Mouse (Mus musculus): Measurements from ENCODE around the gene Rrnad1. TPM values are rescaled to one million over a fixed set of nuclear protein-coding genes. Genes with fewer than 3 reads are reported as not detected.

The Rrnad1 gene
- total RNA-seq (2022): 10 to 100 TPM; 25.2 to 31.5 (median 26.2) TPM

DNA sequence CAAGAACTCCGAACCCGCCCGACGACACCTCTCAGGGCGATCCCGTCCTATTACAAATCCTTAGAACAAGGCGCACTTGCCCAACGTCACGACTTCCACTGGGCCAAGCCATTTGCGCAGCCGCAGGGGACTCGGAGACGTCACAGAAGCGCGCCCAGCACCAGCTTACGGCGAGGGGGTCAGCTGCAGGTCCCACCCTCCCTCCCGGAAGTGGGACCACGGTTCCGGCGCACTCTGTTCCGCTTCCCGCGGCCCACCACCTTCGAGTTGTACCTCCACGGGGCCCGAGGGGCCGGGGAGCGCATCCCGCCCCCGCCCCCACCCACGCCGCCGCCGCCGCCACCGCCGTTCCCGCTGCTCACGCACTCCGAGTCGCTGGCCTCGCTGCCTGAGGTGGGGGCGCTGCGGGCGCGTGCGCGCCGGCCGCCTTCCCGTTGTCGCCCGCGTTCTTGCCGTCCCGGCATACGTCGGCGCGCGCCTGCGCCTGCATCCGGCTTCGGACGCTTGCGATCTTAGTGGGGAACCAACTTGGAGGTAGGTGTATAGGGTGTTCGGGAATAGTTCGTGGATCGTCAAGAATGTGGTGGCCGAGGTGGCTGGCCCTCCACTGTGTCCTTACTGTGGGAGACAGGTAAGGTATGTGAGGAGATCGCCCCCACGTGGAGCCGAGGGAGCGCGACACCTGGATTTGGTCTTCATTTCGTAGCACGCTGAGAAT lies at the start of gene Rrnad1, which contains the start of gene Isg20l2:
TSS of gene Rrnad1 (minus strand) at position 640 of the 718 bp plus-strand sequence.
TSS of gene Isg20l2 (plus strand) at position 237 of the 718 bp plus-strand sequence.
- DNase-seq (ENCODE audit: low spot score in 2 of 2): peak; percentile 96 to 97

DNA sequence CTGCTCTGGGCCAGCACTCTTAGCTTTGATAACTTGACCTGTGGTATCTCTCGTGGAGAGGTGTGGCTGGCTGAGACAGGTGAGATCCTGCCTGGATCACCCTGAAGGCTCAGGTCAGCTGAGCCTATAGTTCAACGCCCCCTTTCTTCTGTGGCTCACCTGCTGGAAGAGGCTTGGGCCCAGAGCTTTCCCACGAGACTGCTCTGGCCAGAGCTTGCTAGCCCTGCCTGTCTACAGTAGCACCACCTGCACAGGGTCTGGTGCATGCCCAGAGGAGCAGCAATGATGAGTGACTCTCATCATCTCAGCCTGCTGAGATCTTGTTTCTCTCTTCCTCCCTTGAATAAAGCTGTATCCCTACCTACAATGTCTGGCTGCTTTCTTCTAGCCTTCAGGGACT lies 49.6 kb upstream of the Rrnad1 start:
- DNase-seq (ENCODE audit: low spot score in 2 of 2): no peak

DNA sequence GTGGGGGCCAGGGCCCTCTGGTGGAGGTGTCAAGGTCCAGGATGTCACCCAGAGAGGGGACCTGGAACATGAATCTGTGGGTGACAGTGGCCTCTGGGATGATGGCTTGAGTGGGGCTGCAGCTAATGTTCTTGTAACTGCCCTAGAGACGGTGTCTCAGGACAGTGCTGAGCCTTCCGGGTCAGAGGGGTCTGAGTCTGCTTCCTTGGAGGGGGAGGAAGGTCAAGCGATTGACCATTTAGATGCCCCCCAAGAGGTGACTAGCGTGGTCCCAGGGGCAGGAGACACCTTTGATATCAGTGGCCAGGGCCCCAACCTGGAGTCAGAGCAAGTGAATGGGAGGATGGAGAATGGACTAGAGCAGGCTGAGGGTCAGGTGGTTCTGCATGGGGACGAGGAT lies 49.0 kb upstream of the Rrnad1 start:
- DNase-seq (ENCODE audit: low spot score in 2 of 2): no peak

DNA sequence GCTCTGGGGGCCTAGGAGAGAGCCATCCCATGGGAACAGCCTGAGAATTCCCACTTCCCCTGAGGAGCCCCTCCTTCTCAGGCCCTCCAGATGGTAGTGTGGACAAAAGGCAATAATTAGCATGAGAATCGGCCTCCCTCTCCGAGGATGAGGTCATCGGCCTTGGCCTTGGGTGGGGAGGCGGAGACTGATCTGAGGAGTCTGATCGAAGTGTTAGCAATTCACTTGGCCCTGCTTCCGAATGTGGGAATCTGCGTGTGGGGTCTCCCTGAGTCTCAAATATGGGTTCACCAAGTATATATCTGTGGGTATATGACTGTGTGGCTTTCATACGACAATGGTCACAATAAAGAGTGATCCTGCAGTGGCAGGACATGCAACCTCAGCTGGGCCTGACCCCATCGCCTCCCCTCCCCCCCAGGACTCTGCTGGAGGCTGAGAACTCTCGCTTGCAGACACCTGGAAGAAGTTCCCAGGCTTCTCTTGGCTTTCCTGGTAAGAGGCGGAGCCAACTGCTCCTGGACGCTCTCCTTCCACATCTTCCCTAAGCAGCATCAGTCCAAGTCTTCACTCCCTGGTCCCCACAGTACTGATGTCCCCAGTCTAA lies 44.0 kb upstream of the Rrnad1 start:
- DNase-seq (ENCODE audit: low spot score in 2 of 2): no peak

DNA sequence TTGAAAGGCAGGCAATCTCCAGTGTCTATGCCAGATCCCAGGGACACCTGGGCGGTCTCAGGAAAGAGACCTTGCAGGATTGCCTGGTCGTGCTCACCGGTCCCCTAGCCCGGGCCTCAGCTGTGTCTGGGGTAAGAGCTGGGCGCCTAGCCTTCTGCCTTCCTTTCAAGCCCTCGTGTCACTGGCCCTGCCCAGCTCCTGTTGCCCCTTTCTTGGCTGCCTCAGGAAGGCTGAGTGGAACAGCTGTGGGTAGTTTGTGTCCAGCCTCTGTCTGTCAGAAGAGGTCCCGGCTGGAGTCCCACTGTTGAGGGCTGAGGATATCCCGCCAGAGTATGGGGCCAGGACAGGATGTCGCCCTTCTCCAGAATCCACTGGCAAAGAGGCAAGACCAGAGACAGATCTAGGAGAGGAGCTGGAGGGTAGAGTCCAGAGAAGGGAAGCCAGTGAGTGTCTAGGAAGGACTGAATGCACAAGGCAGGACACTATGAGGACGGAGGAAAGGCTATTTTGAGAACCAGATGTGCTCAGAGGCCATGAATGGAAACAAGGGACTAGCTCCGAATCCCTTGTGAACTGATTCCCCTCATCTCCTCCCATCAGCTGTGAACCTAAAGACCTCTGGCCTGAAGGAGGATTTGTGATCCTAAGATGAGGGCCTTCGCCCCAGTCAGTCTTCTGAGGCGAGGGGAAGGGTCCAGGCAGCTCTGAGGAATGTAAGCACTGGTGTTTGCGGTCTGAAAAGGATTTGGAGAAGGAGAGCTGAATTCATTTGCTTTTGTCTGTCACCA lies 43.3 kb upstream of the Rrnad1 start:
- DNase-seq (ENCODE audit: low spot score in 2 of 2): no peak

DNA sequence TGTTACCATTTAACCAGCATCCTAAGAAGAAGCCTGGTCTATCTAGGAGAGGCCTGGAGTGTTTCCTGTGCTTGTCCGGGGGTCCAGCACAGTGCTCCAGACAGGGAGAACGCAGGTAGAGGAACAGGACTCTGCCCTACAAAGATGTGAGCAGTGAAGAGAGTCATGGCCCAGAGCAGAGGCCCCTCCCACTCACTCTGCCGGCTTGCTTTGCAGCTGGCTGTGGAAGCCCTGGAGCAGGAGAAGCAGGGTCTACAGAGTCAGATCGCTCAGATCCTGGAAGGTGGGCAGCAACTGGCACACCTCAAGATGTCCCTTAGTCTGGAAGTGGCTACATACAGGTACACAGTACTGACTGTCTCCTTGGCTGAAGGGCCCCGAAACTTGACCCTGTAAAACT lies 42.3 kb upstream of the Rrnad1 start:
- no peak for DNase-seq (ENCODE audit: low spot score in 2 of 2)

DNA sequence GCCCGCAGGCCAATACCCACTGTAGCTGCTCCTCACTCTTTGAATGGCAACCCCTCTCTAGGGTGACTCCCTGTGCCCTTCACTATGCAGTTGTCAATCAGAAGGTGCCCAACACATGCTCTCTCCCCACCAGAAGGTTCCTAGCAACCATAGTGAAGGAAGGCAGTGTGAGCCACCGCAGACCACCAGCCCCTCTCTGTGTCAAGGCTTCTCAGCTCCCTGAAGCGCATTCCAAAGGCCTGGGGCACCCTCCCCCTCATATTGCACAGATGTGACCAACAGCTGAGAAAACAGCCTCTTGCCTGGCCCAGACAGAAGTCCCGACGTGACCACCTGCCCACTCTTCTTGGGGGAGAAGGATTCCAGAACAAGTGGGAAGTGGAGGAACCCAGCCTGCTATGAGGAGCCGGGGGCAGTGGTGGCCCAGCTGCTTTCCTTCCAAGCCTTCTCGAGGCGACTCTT lies 41.7 kb upstream of the Rrnad1 start:
- no peak for DNase-seq (ENCODE audit: low spot score in 2 of 2)

DNA sequence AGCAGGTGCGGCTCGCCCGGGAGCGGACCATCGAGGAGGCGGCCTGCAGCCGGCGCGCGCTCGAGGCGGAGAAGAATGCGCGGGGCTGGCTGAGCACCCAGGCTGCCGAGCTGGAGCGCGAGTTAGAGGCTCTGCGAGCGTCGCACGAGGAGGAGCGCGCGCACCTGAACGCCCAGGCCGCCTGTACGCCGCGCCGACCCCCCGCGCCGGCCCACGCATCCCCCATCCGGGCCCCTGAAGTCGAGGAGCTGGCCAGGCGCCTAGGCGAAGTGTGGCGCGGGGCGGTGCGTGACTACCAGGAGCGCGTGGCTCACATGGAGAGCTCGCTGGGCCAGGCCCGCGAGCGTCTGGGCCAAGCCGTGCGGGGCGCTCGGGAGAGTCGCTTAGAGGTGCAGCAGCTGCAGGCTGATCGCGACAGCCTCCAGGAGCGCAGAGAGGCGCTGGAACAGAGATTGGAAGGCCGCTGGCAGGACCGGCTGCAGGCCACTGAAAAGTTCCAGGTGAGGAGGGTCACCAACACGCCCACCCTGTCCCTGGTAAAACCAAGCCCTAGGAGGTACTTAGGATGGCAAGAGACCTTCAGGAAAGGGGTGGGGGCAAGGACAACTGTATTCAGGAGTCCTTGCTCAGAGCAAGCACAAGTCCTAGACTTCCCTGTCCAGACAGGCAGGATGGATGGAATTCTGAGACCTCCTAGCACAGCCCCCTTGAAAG lies 41.1 kb upstream of the Rrnad1 start:
- DNase-seq (ENCODE audit: low spot score in 2 of 2): no peak

DNA sequence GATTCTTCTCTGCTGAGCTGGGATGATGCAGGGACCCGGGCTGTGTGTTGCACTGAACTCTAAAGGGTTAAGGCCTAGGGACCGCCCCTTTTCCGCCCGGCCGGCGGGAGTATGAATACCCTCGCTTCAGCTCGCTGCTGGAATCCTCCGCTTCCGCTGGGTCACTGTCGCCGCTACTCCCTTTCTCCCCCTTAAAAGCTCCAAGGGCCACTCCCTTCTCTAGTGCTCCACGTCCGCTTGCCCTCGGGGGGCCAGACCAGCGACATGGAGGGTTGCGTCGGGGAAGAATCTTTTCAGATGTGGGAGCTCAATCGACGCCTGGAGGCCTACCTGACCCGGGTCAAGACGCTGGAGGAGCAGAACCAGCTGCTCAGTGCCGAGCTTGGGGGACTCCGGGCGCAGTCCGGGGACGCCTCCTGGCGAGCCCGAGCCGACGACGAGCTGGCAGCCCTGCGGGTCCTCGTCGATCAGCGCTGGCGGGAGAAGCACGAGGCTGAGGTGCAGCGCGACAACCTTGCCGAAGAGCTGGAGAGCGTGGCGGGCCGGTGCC lies 40.5 kb upstream of the Rrnad1 start, which contains the start of gene Nes:
TSS of gene Nes (plus strand) at position 140 of the 550 bp plus-strand sequence.
- no peak for DNase-seq (ENCODE audit: low spot score in 2 of 2)

DNA sequence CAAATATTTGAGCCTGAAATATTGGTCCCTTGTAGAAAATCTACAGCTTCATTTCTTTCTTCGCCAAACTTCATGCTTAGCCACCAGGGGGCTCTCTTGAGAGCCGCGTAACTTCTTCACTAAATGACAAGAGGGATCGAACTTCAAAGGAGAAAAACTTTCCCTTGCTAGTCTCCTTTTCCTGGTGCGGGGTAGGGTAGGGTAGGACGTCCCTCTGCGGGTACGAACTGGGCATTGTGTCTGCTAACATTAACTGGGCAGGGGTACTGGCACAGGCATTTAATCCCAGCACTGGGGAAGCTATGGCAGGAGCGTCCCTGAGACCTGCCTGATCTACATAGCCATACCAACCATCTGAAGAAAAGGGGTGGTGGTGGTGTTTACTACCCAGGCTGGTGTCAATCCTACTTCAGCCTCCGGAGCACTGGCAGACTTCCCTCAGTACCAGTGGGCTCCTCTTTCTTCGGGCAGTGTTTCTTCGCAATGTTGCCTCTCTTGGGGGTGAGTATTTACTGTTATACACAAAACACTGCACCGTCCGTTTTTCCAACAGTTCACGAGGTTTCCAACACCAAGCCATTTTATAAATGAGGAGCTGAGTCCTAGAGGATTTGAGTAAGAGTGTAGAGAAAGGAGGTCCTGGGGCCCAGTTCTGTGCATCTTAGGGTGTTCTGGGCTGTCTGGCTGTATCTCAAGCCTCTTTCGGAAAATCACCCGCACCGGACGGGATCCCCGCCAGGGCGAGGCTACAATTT lies 39.8 kb upstream of the Rrnad1 start:
- peak in 1 of 2 experiments; percentile 48 for DNase-seq (ENCODE audit: low spot score in 2 of 2)

DNA sequence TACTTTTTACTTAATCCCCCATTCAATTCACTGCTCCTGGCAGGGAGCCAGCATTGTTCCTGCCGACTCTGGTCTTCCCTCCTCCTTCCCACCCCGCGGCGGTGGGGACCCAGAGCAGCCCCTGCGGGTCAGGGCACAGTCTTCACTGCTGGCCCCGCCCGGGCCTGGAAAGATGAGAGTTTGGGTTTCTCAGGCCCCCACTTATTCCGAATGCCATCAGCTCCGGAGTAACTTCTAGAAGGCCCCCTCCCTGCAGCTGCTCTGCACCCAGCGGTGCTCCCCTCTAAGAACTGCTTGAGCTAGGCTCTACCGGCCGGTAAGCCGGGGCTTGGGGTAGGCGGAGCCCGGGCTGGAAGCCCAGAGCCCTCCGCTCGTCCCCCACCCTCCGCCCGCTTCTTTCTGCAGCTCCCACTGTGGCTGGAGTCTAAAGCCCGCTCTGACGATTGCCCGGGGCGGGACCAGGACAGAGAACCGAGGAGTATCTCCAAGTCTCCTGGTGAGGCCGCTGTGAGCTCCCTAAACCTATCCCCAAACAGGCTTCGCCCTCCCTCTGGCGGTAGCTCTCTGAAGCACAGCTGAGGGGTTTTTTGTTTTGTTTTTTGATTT lies 30.2 kb upstream of the Rrnad1 start:
- peak; percentile 67 to 73 for DNase-seq (ENCODE audit: low spot score in 2 of 2)

DNA sequence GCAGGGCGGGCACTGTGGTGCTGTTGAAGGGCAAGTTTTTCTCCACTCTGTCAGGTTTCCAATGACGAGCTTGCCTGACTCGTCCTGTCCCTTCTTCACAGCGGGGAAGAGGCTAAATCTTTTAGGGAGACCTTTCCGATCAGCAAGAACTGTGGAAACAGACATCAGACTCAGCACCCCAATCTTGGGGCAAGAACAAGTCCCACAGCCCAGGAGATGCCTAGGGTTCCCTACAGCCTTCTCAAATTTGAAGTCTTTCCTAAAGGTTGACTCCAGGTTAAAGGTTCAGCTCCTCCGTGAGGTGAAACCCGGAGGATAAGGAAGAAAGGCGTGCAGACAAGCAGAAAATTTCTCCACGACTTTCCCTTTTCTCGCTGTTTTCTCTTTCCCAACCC lies 29.7 kb upstream of the Rrnad1 start:
- no peak for DNase-seq (ENCODE audit: low spot score in 2 of 2)

DNA sequence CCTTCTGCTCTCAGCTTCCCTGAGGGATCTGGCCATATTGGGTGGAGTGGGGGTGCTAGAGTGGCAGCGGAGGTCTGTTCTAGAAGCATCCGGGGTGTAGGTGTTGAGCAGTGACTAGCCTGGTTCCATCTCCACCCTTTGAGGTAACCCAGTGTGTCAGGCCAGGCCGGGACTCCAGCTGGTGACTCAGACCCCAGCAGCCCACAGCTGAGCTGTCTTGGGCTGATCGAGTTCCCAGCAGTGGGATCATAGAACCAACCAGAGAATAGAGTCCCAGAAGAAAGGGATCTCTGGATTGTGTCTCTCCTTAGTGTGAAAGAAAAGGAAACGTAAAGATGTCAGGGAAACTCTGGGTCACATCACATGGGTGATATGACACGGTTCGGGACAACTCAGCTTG lies 28.9 kb upstream of the Rrnad1 start:
- DNase-seq (ENCODE audit: low spot score in 2 of 2): no peak

DNA sequence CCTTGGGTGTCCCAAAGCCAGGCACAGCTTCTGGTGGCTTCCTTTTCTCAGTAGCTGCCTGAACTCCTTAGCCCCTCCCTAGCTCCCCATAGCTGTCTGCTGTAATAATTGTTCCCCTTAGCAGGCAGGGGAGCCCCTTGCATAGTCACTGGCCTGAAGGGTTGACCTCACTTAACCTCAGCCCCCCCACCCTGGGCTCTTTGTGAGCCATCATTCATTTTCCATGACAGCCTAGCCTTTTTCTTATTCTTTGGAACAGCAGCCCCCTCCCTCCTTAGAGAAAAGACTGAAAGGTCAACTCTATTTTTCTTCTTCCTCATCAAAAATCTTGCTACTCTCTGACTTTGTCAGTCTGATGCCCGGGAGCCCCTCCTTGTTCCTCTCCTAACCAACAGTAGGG lies 28.4 kb upstream of the Rrnad1 start:
- no peak for DNase-seq (ENCODE audit: low spot score in 2 of 2)

DNA sequence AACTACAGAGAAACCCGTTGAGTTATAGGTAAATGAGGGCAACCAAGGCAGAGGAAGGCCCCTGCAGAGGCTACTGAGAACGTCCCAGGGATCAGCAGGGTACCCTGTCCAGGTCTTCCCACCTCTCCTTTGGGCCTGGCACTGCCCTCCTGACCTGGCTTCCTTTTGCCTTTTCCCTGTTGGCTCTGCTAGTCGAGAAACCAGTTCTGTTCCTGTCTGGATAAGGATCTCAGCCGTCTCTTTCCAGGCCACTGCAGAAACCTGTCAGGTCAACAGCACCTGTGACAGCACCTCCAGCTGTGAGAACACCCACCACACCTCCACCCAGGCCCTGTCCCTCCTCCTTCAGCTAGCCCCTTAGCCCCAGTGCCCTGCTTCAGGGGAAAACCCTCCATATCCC lies 28.0 kb upstream of the Rrnad1 start:
- DNase-seq (ENCODE audit: low spot score in 2 of 2): no peak

DNA sequence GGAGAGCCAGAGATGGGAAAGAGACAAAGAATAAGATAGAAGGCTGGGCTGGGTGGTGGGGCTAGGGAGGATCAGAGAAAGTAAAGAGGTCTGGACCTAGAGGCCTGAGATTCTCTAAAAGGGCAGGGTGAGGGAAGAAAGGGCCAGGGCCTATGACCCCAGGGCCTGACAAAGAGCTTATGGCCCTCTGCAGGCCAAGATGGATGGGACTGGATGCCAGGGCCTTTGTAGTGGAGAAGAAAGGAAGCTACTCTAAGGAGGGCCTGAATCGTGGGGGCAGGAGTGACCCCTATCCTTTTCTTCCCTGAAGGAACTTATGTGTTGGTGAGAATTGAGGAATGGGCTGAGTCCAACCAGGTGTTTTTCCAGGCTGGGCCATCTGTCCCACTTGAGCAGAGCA lies 27.5 kb upstream of the Rrnad1 start:
- DNase-seq (ENCODE audit: low spot score in 2 of 2): no peak

DNA sequence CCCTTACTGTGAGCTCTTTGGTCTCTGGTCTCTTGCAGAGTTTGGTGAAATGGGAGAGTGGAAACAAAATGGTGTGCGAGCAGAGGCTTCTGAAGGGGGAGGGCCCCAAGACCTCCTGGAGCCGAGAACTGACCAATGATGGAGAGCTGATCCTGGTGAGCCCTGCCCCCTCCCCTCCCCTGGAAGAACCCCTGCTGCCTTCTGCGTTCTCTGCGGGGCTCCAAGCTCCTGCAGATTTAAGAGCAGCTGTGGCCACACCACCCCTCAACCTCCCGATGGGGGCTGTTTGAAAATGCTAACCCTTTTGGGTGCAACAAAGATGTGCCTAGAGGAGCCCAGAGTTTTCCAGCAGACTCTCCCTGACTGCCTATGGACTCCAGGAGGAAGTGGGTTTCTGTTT lies 21.9 kb upstream of the Rrnad1 start:
- no peak for DNase-seq (ENCODE audit: low spot score in 2 of 2)

DNA sequence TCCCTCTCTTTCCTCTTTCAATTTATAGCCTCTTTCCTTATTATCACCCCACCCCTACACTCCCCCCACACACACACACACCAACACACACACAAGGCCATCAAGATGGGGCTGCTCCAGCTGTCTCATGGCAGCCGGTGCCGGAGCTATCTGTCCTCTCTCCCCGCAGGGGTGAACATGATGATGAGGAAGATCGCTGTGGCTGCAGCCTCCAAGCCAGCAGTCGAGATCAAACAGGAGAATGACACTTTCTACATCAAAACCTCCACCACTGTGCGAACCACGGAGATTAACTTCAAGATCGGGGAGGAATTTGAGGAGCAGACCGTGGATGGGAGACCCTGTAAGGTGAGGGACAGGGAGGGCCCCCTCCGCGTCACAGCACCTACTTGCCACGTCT lies 21.4 kb upstream of the Rrnad1 start:
- no peak for DNase-seq (ENCODE audit: low spot score in 2 of 2)

DNA sequence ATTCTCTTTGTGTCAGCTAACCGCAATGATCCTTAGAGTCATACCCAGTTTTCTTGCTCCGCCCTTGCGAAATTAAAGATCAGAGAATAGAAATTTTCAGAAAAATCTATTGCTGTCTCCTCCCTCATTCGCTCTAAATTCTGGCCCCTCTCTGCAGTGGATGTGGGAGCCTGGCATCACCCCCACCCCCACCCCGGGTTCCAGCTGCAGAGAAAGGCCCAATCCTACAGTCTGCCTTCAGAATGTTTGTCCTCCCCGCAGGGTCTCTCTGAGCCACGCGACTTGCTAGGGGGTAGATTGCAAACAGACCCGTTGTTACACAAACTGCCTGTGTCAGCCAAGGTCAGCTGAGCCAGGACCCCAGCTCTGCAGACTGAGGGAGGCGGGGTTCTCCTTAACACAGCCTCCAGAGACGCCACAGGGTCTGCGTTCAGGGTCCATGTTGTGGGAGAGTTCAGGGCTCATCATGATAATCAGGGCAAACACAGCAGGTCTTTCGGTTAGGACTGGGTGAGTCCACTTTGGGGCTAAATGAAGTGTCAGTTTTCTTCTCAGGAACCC lies 19.5 kb upstream of the Rrnad1 start:
- no peak for DNase-seq (ENCODE audit: low spot score in 2 of 2)

Data from layer of hippocampus, adult 8-10 months (tissue).